Mouse (Mus musculus) brain, embryonic 14.5 days (tissue): ENCODE results near the gene Cdkn2a.

Experiments used
- CTCF ChIP-seq: fragments of 200-500 bp; IDR thresholded peaks from 2 replicates; pipeline ENCODE4 v1.5.1; 2012; ENCODE audit warnings: inconsistent platforms, mild to moderate bottlenecking, moderate library complexity, borderline replicate concordance; ENCODE audit not compliant: insufficient read depth, insufficient read length; ENCODE audit errors: extremely low read depth
- POLR2A ChIP-seq: fragments of 200-500 bp; IDR thresholded peaks from 2 replicates; pipeline ENCODE4 v1.6.1; 2012; ENCODE audit warnings: mild to moderate bottlenecking, inconsistent platforms, borderline replicate concordance; ENCODE audit not compliant: poor library complexity, insufficient read depth, insufficient read length, severe bottlenecking; ENCODE audit errors: extremely low read depth

GRCm38 (mm10) chr4:89282036-89282566 is 12.4 kb downstream of the Cdkn2a start:
- TF ChIP-seq CTCF, result 0 out of 2 replicates have a peak, but pooled peaks have one; percentile 7
- no peak for TF ChIP-seq POLR2A
